Mouse (Mus musculus) embryonic facial prominence, embryonic 12.5 days (tissue): ENCODE results near the gene Cfap157. TPM values are rescaled to one million over a fixed set of nuclear protein-coding genes. Genes with fewer than 3 reads are reported as not detected.
A peak's percentile ranks its signal among the peaks of the same experiment; 100 is the strongest.

Experiments
- ATAC-seq: fragments of 200-750 bp; cut with Nextera tagmentation; 2 replicates; pipeline ENCODE4 v1.8.0; 2017; ENCODE audit not compliant: insufficient number of reproducible peaks, insufficient read depth, low FRiP score, low TSS enrichment
- H3K27ac ChIP-seq: fragments of 300-500 bp; sonication (generic); 2 replicates; pipeline ENCODE4 v1.5.1; 2016; ENCODE audit warnings: mild to moderate bottlenecking
- H3K27me3 ChIP-seq: fragments of 300-500 bp; sonication (generic); 2 replicates; pipeline ENCODE4 v1.6.1; 2016; ENCODE audit warnings: mild to moderate bottlenecking, moderate library complexity
- H3K36me3 ChIP-seq: fragments of 300-500 bp; sonication (generic); 2 replicates; pipeline ENCODE4 v1.6.1; 2016; ENCODE audit warnings: mild to moderate bottlenecking
- H3K4me1 ChIP-seq: fragments of 300-500 bp; sonication (generic); 2 replicates; pipeline ENCODE4 v1.6.1; 2016
- H3K4me2 ChIP-seq: fragments of 300-500 bp; sonication (generic); replicated peaks from 2 replicates; pipeline ENCODE4 v1.6.1; 2016; ENCODE audit warnings: mild to moderate bottlenecking, moderate library complexity
- H3K4me3 ChIP-seq: fragments of 300-500 bp; sonication (generic); 2 replicates; pipeline ENCODE4 v1.5.1; 2016; ENCODE audit warnings: mild to moderate bottlenecking
- H3K9ac ChIP-seq: fragments of 300-500 bp; sonication (generic); 2 replicates; pipeline ENCODE4 v1.6.1; 2016; ENCODE audit warnings: mild to moderate bottlenecking, moderate library complexity
- H3K9me3 ChIP-seq: fragments of 300-500 bp; sonication (generic); 2 replicates; pipeline ENCODE4 v1.6.1; 2016; ENCODE audit warnings: mild to moderate bottlenecking, moderate library complexity
- WGBS: fragments of 180-500 bp; shearing (Covaris S2); methylation state at CpG from one replicate; pipeline ENCODE4 v1.1.7; 2016; 5-methylcytosine and 5-hydroxymethylcytosine counted together
- polyA plus RNA-seq: library from polyadenylated mRNA; unstranded; fragments of >200 nt; fragmentation: Nextera tagmentation; extraction: Ambion mirVana; gene quantifications from 2 replicates; pipeline ENCODE4 v1.2.1, GENCODE M21; 2016

The Cfap157 gene
- polyA plus RNA-seq, 1 experiment from 2014 or later, result 0.74 TPM

- Histone ChIP-seq H3K9ac (no peak overlapping the region), H3K36me3 (peaks cover 35% of the 10 kb centered on the region), H3K27me3 (no peaks in the 10 kb centered on the region), H3K9me3 (no peaks in the 10 kb centered on the region), H3K27ac (no peak overlapping the region), H3K4me1 (peaks cover 8% of the 10 kb centered on the region; the same call in 1 of the 2 replicates), H3K4me2 (no peak overlapping the region), H3K4me3 (no peak overlapping the region)
- ATAC-seq, result no peak
- WGBS, result 87% methylated on average over 14 of the region's 14 CpGs
Observed at GRCm38 (mm10) chr2:32761361-32761760, 22.9 kb downstream of the Cfap157 start.

- no peak overlapping the region for H3K9ac ChIP-seq
- H3K4me2 ChIP-seq, result no peak overlapping the region
- peaks cover 35% of the 10 kb centered on the region for H3K36me3 ChIP-seq
- H3K9me3 ChIP-seq, result no peaks in the 10 kb centered on the region
- H3K4me3 ChIP-seq, result no peak overlapping the region
- H3K27ac ChIP-seq, result no peak overlapping the region
- H3K27me3 ChIP-seq, result no peaks in the 10 kb centered on the region
- ATAC-seq, result no peak
- H3K4me1 ChIP-seq, result peaks cover 8% of the 10 kb centered on the region; the same call in 1 of the 2 replicates
- 79% methylated on average over 2 of the region's 2 CpGs for WGBS
Observed at GRCm38 (mm10) chr2:32759001-32759400, 25.2 kb downstream of the Cfap157 start.

GRCm38 (mm10) chr2:32758503-32758902 is 25.7 kb downstream of the Cfap157 start:
- Histone ChIP-seq H3K27me3 (no peaks in the 10 kb centered on the region), H3K36me3 (peaks cover 35% of the 10 kb centered on the region), H3K4me1 (peaks cover 8% of the 10 kb centered on the region; the same call in 1 of the 2 replicates), H3K9me3 (no peaks in the 10 kb centered on the region), H3K9ac (no peak overlapping the region), H3K27ac (no peak overlapping the region), H3K4me3 (no peak overlapping the region), H3K4me2 (no peak overlapping the region)
- ATAC-seq, result no peak
- WGBS, result 74% methylated on average over 8 of the region's 8 CpGs

- Histone ChIP-seq H3K9me3 (no peaks in the 10 kb centered on the region), H3K36me3 (peaks cover 30% of the 10 kb centered on the region), H3K4me1 (peaks cover 8% of the 10 kb centered on the region), H3K4me3 (peak within 1 kb of the TSS; percentile 69), H3K4me2 (peak within 1 kb of the TSS; percentile 53), H3K27me3 (no peaks in the 10 kb centered on the region), H3K27ac (peak within 1 kb of the TSS; percentile 86), H3K9ac (peak within 1 kb of the TSS; percentile 84)
- WGBS, result under 1% methylated on average over 66 of the region's 66 CpGs
- peak; percentile 86 for ATAC-seq
Observed at GRCm38 (mm10) chr2:32757056-32757845, 27.0 kb downstream of the Cfap157 start, which contains the start of gene Tor2a. TSS of gene Tor2a (plus strand) at chr2:32757234.

- peak overlapping the region; percentile 53 for H3K4me2 ChIP-seq
- 35% methylated on average over 6 of the region's 6 CpGs for WGBS
- no peak for ATAC-seq
- H3K4me3 ChIP-seq, result no peak overlapping the region
- no peaks in the 10 kb centered on the region for H3K27me3 ChIP-seq
- peaks cover 24% of the 10 kb centered on the region for H3K36me3 ChIP-seq
- H3K4me1 ChIP-seq, result peaks cover 14% of the 10 kb centered on the region
- no peak overlapping the region for H3K27ac ChIP-seq
- no peaks in the 10 kb centered on the region for H3K9me3 ChIP-seq
- H3K9ac ChIP-seq, result no peak overlapping the region
Observed at GRCm38 (mm10) chr2:32756674-32757055, 27.6 kb downstream of the Cfap157 start.

GRCm38 (mm10) chr2:32752181-32752580 is 32.0 kb downstream of the Cfap157 start:
- ATAC-seq, result no peak
- WGBS, result 67% methylated on average over 10 of the region's 10 CpGs
- no peak overlapping the region for H3K9ac ChIP-seq
- peaks cover 16% of the 10 kb centered on the region for H3K4me1 ChIP-seq
- H3K9me3 ChIP-seq, result no peaks in the 10 kb centered on the region
- H3K36me3 ChIP-seq, result peaks cover 18% of the 10 kb centered on the region
- H3K27ac ChIP-seq, result no peak overlapping the region
- H3K27me3 ChIP-seq, result no peaks in the 10 kb centered on the region
- H3K4me3 ChIP-seq, result no peak overlapping the region
- H3K4me2 ChIP-seq, result peak overlapping the region; percentile 62; the same call in 1 of the 2 replicates

- peak overlapping the region; percentile 62 for H3K4me2 ChIP-seq
- no peak for ATAC-seq
- peak overlapping the region; percentile 37 for H3K4me3 ChIP-seq
- no peaks in the 10 kb centered on the region for H3K27me3 ChIP-seq
- 25% methylated on average over 10 of the region's 10 CpGs for WGBS
- H3K36me3 ChIP-seq, result peaks cover 21% of the 10 kb centered on the region
- no peaks in the 10 kb centered on the region for H3K9me3 ChIP-seq
- H3K4me1 ChIP-seq, result peaks cover 16% of the 10 kb centered on the region
- H3K9ac ChIP-seq, result peak overlapping the region; percentile 45; the same call in 1 of the 2 replicates
- H3K27ac ChIP-seq, result peak overlapping the region; percentile 47; the same call in 1 of the 2 replicates
Observed at GRCm38 (mm10) chr2:32751665-32752033, 32.6 kb downstream of the Cfap157 start.

- peak; percentile 87 for ATAC-seq
- Histone ChIP-seq H3K27me3 (no peaks in the 10 kb centered on the region), H3K27ac (peak overlapping the region; percentile 47), H3K9me3 (no peaks in the 10 kb centered on the region), H3K4me1 (peaks cover 16% of the 10 kb centered on the region), H3K4me2 (peak overlapping the region; percentile 62), H3K4me3 (peak overlapping the region; percentile 37), H3K9ac (peak overlapping the region; percentile 45; the same call in 1 of the 2 replicates), H3K36me3 (peaks cover 25% of the 10 kb centered on the region)
- 4% methylated on average over 31 of the region's 31 CpGs for WGBS
Observed at GRCm38 (mm10) chr2:32750887-32751664, 33.2 kb downstream of the Cfap157 start.

- H3K27me3 ChIP-seq, result no peaks in the 10 kb centered on the region
- no peak overlapping the region for H3K27ac ChIP-seq
- peaks cover 16% of the 10 kb centered on the region for H3K4me1 ChIP-seq
- H3K9ac ChIP-seq, result no peak overlapping the region
- H3K9me3 ChIP-seq, result no peaks in the 10 kb centered on the region
- 69% methylated on average over 7 of the region's 7 CpGs for WGBS
- no peak overlapping the region for H3K4me3 ChIP-seq
- H3K36me3 ChIP-seq, result peaks cover 30% of the 10 kb centered on the region
- ATAC-seq, result no peak
- H3K4me2 ChIP-seq, result no peak overlapping the region
Observed at GRCm38 (mm10) chr2:32750199-32750598, 34.0 kb downstream of the Cfap157 start.

GRCm38 (mm10) chr2:32749082-32749481 is 35.1 kb downstream of the Cfap157 start:
- H3K4me3 ChIP-seq, result no peak overlapping the region
- H3K4me1 ChIP-seq, result peaks cover 16% of the 10 kb centered on the region
- no peak for ATAC-seq
- H3K9me3 ChIP-seq, result no peaks in the 10 kb centered on the region
- no peak overlapping the region for H3K4me2 ChIP-seq
- H3K9ac ChIP-seq, result no peak overlapping the region
- H3K27me3 ChIP-seq, result no peaks in the 10 kb centered on the region
- 90% methylated on average over 16 of the region's 16 CpGs for WGBS
- H3K36me3 ChIP-seq, result peaks cover 30% of the 10 kb centered on the region
- no peak overlapping the region for H3K27ac ChIP-seq

- peaks cover 18% of the 10 kb centered on the region for H3K4me1 ChIP-seq
- 78% methylated on average over 15 of the region's 15 CpGs for WGBS
- peaks cover 17% of the 10 kb centered on the region; the same call in 1 of the 2 replicates for H3K27me3 ChIP-seq
- H3K27ac ChIP-seq, result no peak overlapping the region
- no peak overlapping the region for H3K9ac ChIP-seq
- H3K36me3 ChIP-seq, result peaks cover 17% of the 10 kb centered on the region
- ATAC-seq, result no peak
- H3K9me3 ChIP-seq, result no peaks in the 10 kb centered on the region
- no peak overlapping the region for H3K4me3 ChIP-seq
- no peak overlapping the region for H3K4me2 ChIP-seq
Observed at GRCm38 (mm10) chr2:32744272-32744982, 39.8 kb downstream of the Cfap157 start.
